Mouse (Mus musculus) G1E (cell line): ENCODE results near the gene Sult2a7.

Experiments
- CTCF ChIP-seq: IDR thresholded peaks from 2 replicates; pipeline ENCODE4 v1.5.1; 2012; ENCODE audit warnings: low read depth, low read length, inconsistent platforms, mixed read lengths
- GATA2 ChIP-seq: IDR thresholded peaks from 2 replicates; pipeline ENCODE4 v1.6.1; 2012; ENCODE audit warnings: low read depth, low read length, inconsistent platforms, borderline replicate concordance
- POLR2AphosphoS5 ChIP-seq: IDR thresholded peaks from 2 replicates; pipeline ENCODE4 v1.6.1; 2012; ENCODE audit warnings: low read depth, low read length, inconsistent platforms; ENCODE audit not compliant: insufficient replicate concordance
- TAL1 ChIP-seq: conservative IDR thresholded peaks from 2 replicates; pipeline ENCODE4 v1.6.1; 2012; ENCODE audit warnings: low read depth, low read length, inconsistent platforms, mixed read lengths

- TF ChIP-seq CTCF = no peak
- no peak for TF ChIP-seq TAL1
- TF ChIP-seq POLR2AphosphoS5 = no peak
- TF ChIP-seq GATA2 = no peak
Observed at GRCm38 (mm10) chr7:14439581-14439980, 54.4 kb downstream of the Sult2a7 start.
